ENCODE assay signal across 12 mouse cellular contexts in genomic region chr6:115559651-115560632, GRCm38 (mm10). TPM values are rescaled to one million over a fixed set of nuclear protein-coding genes. Genes with fewer than 3 reads are reported as not detected.
DNase-seq lines count a peak whose midpoint lies in the region; ATAC-seq and TF ChIP-seq lines count a peak whose summit lies in the region.
"Had no signal": no experiment of that assay in that cellular context is flagged by ENCODE, and none has a peak within 500 bp of the region (broad histone marks: within the 10 kb centered on the region; RNA-seq: fewer than 3 reads in every experiment).

No protein-coding gene starts in this region.

- no peak overlapping the region for H3K4me2 ChIP-seq in lung, embryonic 14.5 days
- H3K4me2 ChIP-seq in heart, embryonic 14.5 days (ENCODE audit: low read length) = peak overlapping the region; percentile 46
- H3K4me2 ChIP-seq in kidney, embryonic 15.5 days = no peak overlapping the region
- H3K4me2 ChIP-seq: neural tube, embryonic 13.5 days; stomach, embryonic 15.5 days had no signal

- peak; percentile 66 for DNase-seq in lung, embryonic 14.5 days
- no peak for DNase-seq in lung, postnatal 25 days (ENCODE audit: low spot score)
- peak; percentile 57 to 63 for DNase-seq in thymus, postnatal 10 days (ENCODE audit: low spot score in 2 of 2)
- DNase-seq in left cerebral cortex, postnatal 36 days (ENCODE audit: low spot score in 2 of 2) = no peak
- no peak for DNase-seq in retina, embryonic 14.5 days (ENCODE audit: low spot score)

- H3K9me3 ChIP-seq in lung, embryonic 14.5 days (ENCODE audit: low read depth, low read length) = no peaks in the 10 kb centered on the region
- H3K9me3 ChIP-seq in heart, embryonic 14.5 days (ENCODE audit: control insufficient read depth, low read length) = no peaks in the 10 kb centered on the region
- no peaks in the 10 kb centered on the region for H3K9me3 ChIP-seq in kidney, embryonic 15.5 days (replicated peaks)
- H3K9me3 ChIP-seq: neural tube, embryonic 13.5 days; stomach, embryonic 15.5 days had no signal

- peaks cover 36% of the 10 kb centered on the region for H3K36me3 ChIP-seq in lung, embryonic 14.5 days (ENCODE audit: insufficient read depth)
- H3K36me3 ChIP-seq in heart, embryonic 14.5 days (ENCODE audit: control insufficient read depth, insufficient read depth, low read length) = peaks cover 40% of the 10 kb centered on the region
- H3K36me3 ChIP-seq in kidney, embryonic 15.5 days = peaks cover 69% of the 10 kb centered on the region

- peak; percentile 52; the same call in 1 of the 2 replicates for ATAC-seq in lung, embryonic 14.5 days (ENCODE audit: insufficient read depth)
- peak; percentile 78 for ATAC-seq in heart, embryonic 14.5 days (ENCODE audit: insufficient number of reproducible peaks, insufficient read depth, low FRiP score, low read depth)
- ATAC-seq in kidney, embryonic 15.5 days (replicated peaks; ENCODE audit: low FRiP score) = peak; percentile 66

- H3K4me1 ChIP-seq in lung, embryonic 14.5 days (ENCODE audit: insufficient read depth) = 0 out of 2 replicates have a peak, but pooled peaks cover 4% of the 10 kb centered on the region
- H3K4me1 ChIP-seq in heart, embryonic 14.5 days (ENCODE audit: control insufficient read depth in 2 of 2, insufficient read depth in 2 of 2, low read length in 2 of 2) = peaks cover 15 to 20% of the 10 kb centered on the region in 2 experiments
- H3K4me1 ChIP-seq in kidney, embryonic 15.5 days = peaks cover 5% of the 10 kb centered on the region
- H3K4me1 ChIP-seq: neural tube, embryonic 13.5 days; stomach, embryonic 15.5 days had no signal

- intact Hi-C loops in left cerebral cortex, postnatal 36 days (cut with DNase I) = no loop called here

- no peak overlapping the region for H3K9ac ChIP-seq in lung, embryonic 14.5 days
- peak overlapping the region; percentile 23; the same call in 1 of the 2 replicates for H3K9ac ChIP-seq in heart, embryonic 14.5 days (ENCODE audit: low read length)
- no peak overlapping the region; the same call in 1 of the 2 replicates for H3K9ac ChIP-seq in kidney, embryonic 15.5 days
- H3K9ac ChIP-seq: neural tube, embryonic 13.5 days; stomach, embryonic 15.5 days had no signal

- H3K4me3 ChIP-seq in lung, embryonic 14.5 days (ENCODE audit: low read depth, low read length) = no peak overlapping the region
- H3K4me3 ChIP-seq in heart, embryonic 14.5 days (ENCODE audit: control insufficient read depth in 1 of 2, insufficient read depth in 1 of 2, low read depth in 1 of 2, low read length in 2 of 2) = no peak overlapping the region
- H3K4me3 ChIP-seq in kidney, embryonic 15.5 days (replicated peaks) = no peak overlapping the region
- H3K4me3 ChIP-seq: left cerebral cortex, adult 2 months; neural tube, embryonic 13.5 days; stomach, embryonic 15.5 days had no signal

- no peaks in the 10 kb centered on the region for H3K27me3 ChIP-seq in lung, embryonic 14.5 days (ENCODE audit: insufficient read depth, low read length)
- H3K27me3 ChIP-seq in heart, embryonic 14.5 days (ENCODE audit: control insufficient read depth, insufficient read depth, low read length) = no peaks in the 10 kb centered on the region
- H3K27me3 ChIP-seq in kidney, embryonic 15.5 days = no peaks in the 10 kb centered on the region
- H3K27me3 ChIP-seq: neural tube, embryonic 13.5 days; stomach, embryonic 15.5 days had no signal

- 34% methylated on average over 21 of the region's 21 CpGs for WGBS in lung, embryonic 14.5 days
- 32% methylated on average over 20 of the region's 21 CpGs for WGBS in heart, embryonic 14.5 days
- 49% methylated on average over 21 of the region's 21 CpGs for WGBS in kidney, embryonic 15.5 days

- TF ChIP-seq CTCF in lung, embryonic 14.5 days (IDR thresholded peaks at IDR 0.05; ENCODE audit: low read depth) = no peak

- no peak overlapping the region for H3K27ac ChIP-seq in lung, embryonic 14.5 days (ENCODE audit: low read depth)
- H3K27ac ChIP-seq in heart, embryonic 14.5 days (replicated peaks in 1 of 2; ENCODE audit: control insufficient read depth in 1 of 2, insufficient read depth in 1 of 2, low read depth in 2 of 2, low read length in 2 of 2) = peak overlapping the region; percentile 63 to 65
- H3K27ac ChIP-seq in kidney, embryonic 15.5 days = no peak overlapping the region; the same call in 1 of the 2 replicates
- H3K27ac ChIP-seq: left cerebral cortex, adult 2 months; macrophage; neural tube, embryonic 13.5 days; stomach, embryonic 15.5 days had no signal

RNA-seq across cellular contexts. Expression of gene Tsen2, which starts 15.5 kb away (rescaled TPM):
- polyA plus RNA-seq in lung, embryonic 14.5 days (2014; fragmentation: Nextera tagmentation; extraction: Ambion mirVana) = 30.6 and 30.9 TPM in 2 replicates
- polyA plus RNA-seq in heart, embryonic 14.5 days (2014; fragmentation: Nextera tagmentation; extraction: Ambion mirVana) = 16.6 and 20.1 TPM in 2 replicates
- polyA plus RNA-seq in kidney, embryonic 15.5 days (2015; fragmentation: Nextera tagmentation; extraction: Ambion mirVana) = 31.3 and 32.9 TPM in 2 replicates
- total RNA-seq in left cerebral cortex, postnatal 36 days (2021) = 10 to 100 TPM; 20.3 to 21.8 TPM

RNA-seq across cellular contexts. Expression of gene Mkrn2os, which starts 32.4 kb away (rescaled TPM):
- 0.58 and 0.86 TPM in 2 replicates for polyA plus RNA-seq in lung, embryonic 14.5 days (2014; fragmentation: Nextera tagmentation; extraction: Ambion mirVana)
- polyA plus RNA-seq in heart, embryonic 14.5 days (2014; fragmentation: Nextera tagmentation; extraction: Ambion mirVana) = 0.42 TPM in 1 of 2 replicates, not detected in the other
- polyA plus RNA-seq in kidney, embryonic 15.5 days (2015; fragmentation: Nextera tagmentation; extraction: Ambion mirVana) = 3.5 and 4.2 TPM in 2 replicates
- not detected for total RNA-seq in left cerebral cortex, postnatal 36 days (2021)
- total RNA-seq: left cerebral cortex, adult 2 months; MEL had no signal
- polyA plus RNA-seq: macrophage had no signal

RNA-seq across cellular contexts. Expression of gene Mkrn2, which starts 41.8 kb away (rescaled TPM):
- polyA plus RNA-seq in lung, embryonic 14.5 days (2014; fragmentation: Nextera tagmentation; extraction: Ambion mirVana) = 25.8 and 29.6 TPM in 2 replicates
- polyA plus RNA-seq in heart, embryonic 14.5 days (2014; fragmentation: Nextera tagmentation; extraction: Ambion mirVana) = 26.8 and 29.6 TPM in 2 replicates
- 27.6 and 28.2 TPM in 2 replicates for polyA plus RNA-seq in kidney, embryonic 15.5 days (2015; fragmentation: Nextera tagmentation; extraction: Ambion mirVana)
- total RNA-seq in left cerebral cortex, postnatal 36 days (2021) = 10 to 100 TPM; 34.4 to 34.6 TPM

Comparison
In these comparisons a context has a peak if more than half of its experiments do, and no peak if none do; other contexts are left out.
1. DNase-seq: peak in lung, embryonic 14.5 days (single experiment) and thymus, postnatal 10 days (2 of 2); none in lung, postnatal 25 days (single experiment), left cerebral cortex, postnatal 36 days (0 of 2) and retina, embryonic 14.5 days (single experiment).
2. H3K27ac ChIP-seq: peak in heart, embryonic 14.5 days (2 of 2); none in lung, embryonic 14.5 days (single experiment) and kidney, embryonic 15.5 days (single experiment).
3. Peak in every context shown above with its lines, with median percentiles within 50 percentile points of each other: ATAC-seq.